ENCODE assay signal across 8 mouse cellular contexts in the genomic region with DNA sequence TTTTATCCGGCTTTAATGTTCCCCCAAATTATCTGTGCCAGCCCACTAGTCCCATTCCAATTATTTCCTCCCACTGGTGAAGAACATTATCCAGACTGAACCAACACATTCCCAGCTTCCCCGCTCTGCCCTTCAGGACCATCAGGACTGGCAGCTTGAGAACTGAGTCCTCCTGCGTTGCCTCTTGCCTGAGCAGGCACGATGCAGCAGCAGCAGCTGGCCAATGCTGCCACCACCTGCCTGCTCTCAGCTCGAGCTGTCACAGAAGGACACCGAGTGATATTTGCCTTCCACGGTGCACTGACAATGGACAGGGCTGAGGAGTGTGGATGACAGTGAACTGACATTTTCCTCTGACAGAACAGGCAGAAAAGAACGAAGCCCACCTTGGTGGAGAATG.
DNase-seq lines count a peak whose midpoint lies in the region; ATAC-seq and TF ChIP-seq lines count a peak whose summit lies in the region.

No protein-coding gene starts in this region.

- no peaks in the 10 kb centered on the region for H3K36me3 ChIP-seq in heart, embryonic 15.5 days
- no peaks in the 10 kb centered on the region for H3K36me3 ChIP-seq in heart, embryonic 11.5 days (ENCODE audit: control insufficient read depth, insufficient read depth, low read length)
- H3K36me3 ChIP-seq in forebrain, embryonic 16.5 days (ENCODE audit: control insufficient read depth, insufficient read depth): no peaks in the 10 kb centered on the region
- no peaks in the 10 kb centered on the region for H3K36me3 ChIP-seq in liver, postnatal 0 days (replicated peaks; ENCODE audit: insufficient read depth, low read length)
- no peaks in the 10 kb centered on the region for H3K36me3 ChIP-seq in intestine, embryonic 16.5 days (ENCODE audit: control insufficient read depth, insufficient read depth, low read length)

- no peak for DNase-seq in liver, postnatal 0 days
- no peak for DNase-seq in adrenal gland, postnatal 10 days
- DNase-seq in adrenal gland, postnatal 36 days: no peak

- H3K9me3 ChIP-seq in heart, embryonic 15.5 days (replicated peaks): no peaks in the 10 kb centered on the region
- H3K9me3 ChIP-seq in heart, embryonic 11.5 days (replicated peaks; ENCODE audit: control insufficient read depth, low read length): no peaks in the 10 kb centered on the region
- H3K9me3 ChIP-seq in forebrain, embryonic 16.5 days (ENCODE audit: control insufficient read depth, low read length): no peaks in the 10 kb centered on the region
- H3K9me3 ChIP-seq in liver, postnatal 0 days (ENCODE audit: low read length): no peaks in the 10 kb centered on the region
- no peaks in the 10 kb centered on the region for H3K9me3 ChIP-seq in intestine, embryonic 16.5 days (ENCODE audit: control insufficient read depth, low read length)

- 0 out of 2 replicates have a peak overlapping the region, but pooled peaks have one; percentile 14 for H3K27ac ChIP-seq in heart, embryonic 15.5 days
- no peak overlapping the region for H3K27ac ChIP-seq in heart, embryonic 11.5 days (ENCODE audit: low read depth, low read length)
- no peak overlapping the region for H3K27ac ChIP-seq in forebrain, embryonic 16.5 days (ENCODE audit: low read length)
- no peak overlapping the region for H3K27ac ChIP-seq in liver, postnatal 0 days (ENCODE audit: low read depth)
- no peak overlapping the region for H3K27ac ChIP-seq in intestine, embryonic 16.5 days (ENCODE audit: low read length)

- ATAC-seq in heart, embryonic 15.5 days (replicated peaks; ENCODE audit: insufficient number of reproducible peaks, insufficient read depth, low FRiP score, low read depth): no peak
- ATAC-seq in heart, embryonic 11.5 days (replicated peaks; ENCODE audit: insufficient number of reproducible peaks, low FRiP score, low TSS enrichment): no peak
- peak; percentile 80 for ATAC-seq in cerebellum, adult (ENCODE audit: insufficient number of reproducible peaks, low FRiP score, low TSS enrichment)
- peak; percentile 76 for ATAC-seq in forebrain, embryonic 16.5 days
- no peak for ATAC-seq in liver, postnatal 0 days
- no peak for ATAC-seq in intestine, embryonic 16.5 days

- H3K27me3 ChIP-seq in heart, embryonic 15.5 days: no peaks in the 10 kb centered on the region
- H3K27me3 ChIP-seq in heart, embryonic 11.5 days (ENCODE audit: control insufficient read depth, insufficient read depth, low read length): no peaks in the 10 kb centered on the region
- no peaks in the 10 kb centered on the region for H3K27me3 ChIP-seq in forebrain, embryonic 16.5 days (replicated peaks; ENCODE audit: control insufficient read depth, insufficient read depth, low read length)
- no peaks in the 10 kb centered on the region for H3K27me3 ChIP-seq in liver, postnatal 0 days (ENCODE audit: insufficient read depth, low read length)
- no peaks in the 10 kb centered on the region for H3K27me3 ChIP-seq in intestine, embryonic 16.5 days (replicated peaks; ENCODE audit: control insufficient read depth, insufficient read depth, low read length)

- 27% methylated on average over 8 of the region's 8 CpGs for WGBS in heart, embryonic 15.5 days
- 22% methylated on average over 8 of the region's 8 CpGs for WGBS in heart, embryonic 11.5 days (ENCODE audit: insufficient replicate concordance)
- WGBS in forebrain, embryonic 16.5 days: 38% methylated on average over 8 of the region's 8 CpGs
- 65% methylated on average over 8 of the region's 8 CpGs for WGBS in liver, postnatal 0 days (ENCODE audit: insufficient replicate concordance)
- 47% methylated on average over 8 of the region's 8 CpGs for WGBS in intestine, embryonic 16.5 days

- H3K4me3 ChIP-seq in heart, embryonic 15.5 days: no peak overlapping the region
- H3K4me3 ChIP-seq in heart, embryonic 11.5 days (ENCODE audit: low read depth, low read length): no peak overlapping the region
- no peak overlapping the region for H3K4me3 ChIP-seq in forebrain, embryonic 16.5 days (replicated peaks; ENCODE audit: low read length)
- H3K4me3 ChIP-seq in liver, postnatal 0 days (ENCODE audit: low read depth, low read length): no peak overlapping the region
- H3K4me3 ChIP-seq in intestine, embryonic 16.5 days (ENCODE audit: low read length): no peak overlapping the region

- H3K4me2 ChIP-seq in heart, embryonic 15.5 days: no peak overlapping the region
- H3K4me2 ChIP-seq in heart, embryonic 11.5 days: no peak overlapping the region
- no peak overlapping the region for H3K4me2 ChIP-seq in forebrain, embryonic 16.5 days (ENCODE audit: low read length)
- H3K4me2 ChIP-seq in liver, postnatal 0 days (ENCODE audit: low read depth, low read length): no peak overlapping the region
- no peak overlapping the region for H3K4me2 ChIP-seq in intestine, embryonic 16.5 days (ENCODE audit: low read depth, low read length)

- TF ChIP-seq EP300 in liver, postnatal 0 days (IDR thresholded peaks at IDR 0.05; ENCODE audit: low read depth): no peak

- no peak overlapping the region for H3K9ac ChIP-seq in heart, embryonic 15.5 days
- H3K9ac ChIP-seq in heart, embryonic 11.5 days (ENCODE audit: low read depth, low read length): no peak overlapping the region
- no peak overlapping the region for H3K9ac ChIP-seq in forebrain, embryonic 16.5 days (replicated peaks; ENCODE audit: low read depth, low read length)
- no peak overlapping the region for H3K9ac ChIP-seq in liver, postnatal 0 days (replicated peaks)
- H3K9ac ChIP-seq in intestine, embryonic 16.5 days (ENCODE audit: low read depth, low read length): no peak overlapping the region

- peak; percentile 22; the same call in 1 of the 2 replicates for TF ChIP-seq CTCF in liver, postnatal 0 days (IDR thresholded peaks at IDR 0.05; ENCODE audit: low read depth)

- peaks cover 24% of the 10 kb centered on the region for H3K4me1 ChIP-seq in heart, embryonic 15.5 days (replicated peaks)
- H3K4me1 ChIP-seq in heart, embryonic 11.5 days (ENCODE audit: control insufficient read depth, insufficient read depth, low read length): peaks cover 19% of the 10 kb centered on the region
- peaks cover 16% of the 10 kb centered on the region; the same call in 1 of the 2 replicates for H3K4me1 ChIP-seq in forebrain, embryonic 16.5 days (replicated peaks; ENCODE audit: control insufficient read depth, insufficient read depth, low read length)
- H3K4me1 ChIP-seq in liver, postnatal 0 days (ENCODE audit: insufficient read depth): no peaks in the 10 kb centered on the region
- H3K4me1 ChIP-seq in intestine, embryonic 16.5 days (ENCODE audit: control insufficient read depth, insufficient read depth, low read length): 0 out of 2 replicates have a peak, but pooled peaks cover 3% of the 10 kb centered on the region

Comparison
In these comparisons a context has a peak if more than half of its experiments do, and no peak if none do; other contexts are left out.
1. ATAC-seq: peak in cerebellum, adult (single experiment) and forebrain, embryonic 16.5 days (single experiment); none in heart, embryonic 15.5 days (single experiment), heart, embryonic 11.5 days (single experiment), liver, postnatal 0 days (single experiment) and intestine, embryonic 16.5 days (single experiment).